Mouse (Mus musculus) testis, adult 2 months (tissue): ENCODE measurements around the gene Nav3. TPM values are rescaled to one million over a fixed set of nuclear protein-coding genes. Genes with fewer than 3 reads are reported as not detected.

Source experiments
- H3K27ac ChIP-seq: fragments of 200-500 bp; 2 replicates; pipeline ENCODE4 v1.5.1; 2012; ENCODE audit warnings: low read depth, low read length; ENCODE audit not compliant: control insufficient read depth, insufficient read depth
- H3K27me3 ChIP-seq: fragments of 200-500 bp; 2 replicates; pipeline ENCODE4 v1.6.1; 2012; ENCODE audit warnings: mild to moderate bottlenecking, low read length, moderate library complexity; ENCODE audit not compliant: control insufficient read depth, insufficient read depth
- H3K36me3 ChIP-seq: fragments of 200-500 bp; 2 replicates; pipeline ENCODE4 v1.6.1; 2012; ENCODE audit warnings: mild to moderate bottlenecking, low read length; ENCODE audit not compliant: control insufficient read depth, insufficient read depth
- H3K4me1 ChIP-seq: fragments of 200-500 bp; 2 replicates; pipeline ENCODE4 v1.6.1; 2012; ENCODE audit warnings: low read length; ENCODE audit not compliant: control insufficient read depth, insufficient read depth
- H3K4me3 ChIP-seq: fragments of 200-500 bp; 2 replicates; pipeline ENCODE4 v1.5.1; 2012; ENCODE audit warnings: low read depth, mild to moderate bottlenecking, low read length, moderate library complexity, mixed read lengths; ENCODE audit not compliant: control insufficient read depth
- CTCF ChIP-seq: fragments of 200-500 bp; IDR thresholded peaks from 2 replicates; pipeline ENCODE4 v1.5.1; 2012; ENCODE audit warnings: low read depth, mild to moderate bottlenecking, inconsistent platforms, low read length, moderate library complexity; ENCODE audit not compliant: control insufficient read depth, insufficient read depth, insufficient replicate concordance
- POLR2A ChIP-seq: fragments of 200-500 bp; IDR thresholded peaks from 2 replicates; pipeline ENCODE4 v1.6.1; 2012; ENCODE audit warnings: low read depth, mild to moderate bottlenecking, inconsistent platforms, low read length, moderate library complexity; ENCODE audit not compliant: control insufficient read depth
- polyA plus RNA-seq: library from polyadenylated mRNA; depleted of rRNA; stranded (reverse); fragments of >200 nt; gene quantifications from 2 replicates; pipeline ENCODE4 v1.2.3, GENCODE M21; 2012

Nav3 gene
- polyA plus RNA-seq, 1 experiment, result 0.32 TPM

- Histone ChIP-seq H3K4me3 (no peak overlapping the region), H3K27ac (no peak overlapping the region), H3K27me3 (no peaks in the 10 kb centered on the region), H3K4me1 (no peaks in the 10 kb centered on the region), H3K36me3 (no peaks in the 10 kb centered on the region)
- TF ChIP-seq POLR2A (no peak), CTCF (no peak)
Observed at GRCm38 (mm10) chr10:109803441-109803840, 652.6 kb downstream of the Nav3 start.

- Histone ChIP-seq H3K4me1 (no peaks in the 10 kb centered on the region), H3K27ac (no peak overlapping the region), H3K27me3 (no peaks in the 10 kb centered on the region), H3K4me3 (no peak overlapping the region), H3K36me3 (no peaks in the 10 kb centered on the region)
- TF ChIP-seq POLR2A (no peak), CTCF (no peak)
Observed at GRCm38 (mm10) chr10:109802236-109802635, 653.8 kb downstream of the Nav3 start.

GRCm38 (mm10) chr10:109799246-109799645 lies 656.8 kb downstream of the Nav3 start:
- Histone ChIP-seq H3K4me3 (no peak overlapping the region), H3K27ac (no peak overlapping the region), H3K27me3 (no peaks in the 10 kb centered on the region), H3K4me1 (no peaks in the 10 kb centered on the region), H3K36me3 (no peaks in the 10 kb centered on the region)
- no peak for TF ChIP-seq CTCF
- no peak for TF ChIP-seq POLR2A

GRCm38 (mm10) chr10:109796981-109797380 lies 659.0 kb downstream of the Nav3 start:
- Histone ChIP-seq H3K27me3 (no peaks in the 10 kb centered on the region), H3K4me3 (no peak overlapping the region), H3K27ac (no peak overlapping the region), H3K4me1 (no peaks in the 10 kb centered on the region), H3K36me3 (no peaks in the 10 kb centered on the region)
- TF ChIP-seq POLR2A (no peak), CTCF (no peak)

- Histone ChIP-seq H3K4me3 (no peak overlapping the region), H3K27me3 (no peaks in the 10 kb centered on the region), H3K27ac (no peak overlapping the region), H3K4me1 (no peaks in the 10 kb centered on the region), H3K36me3 (no peaks in the 10 kb centered on the region)
- TF ChIP-seq POLR2A, result no peak
- no peak for TF ChIP-seq CTCF
Observed at GRCm38 (mm10) chr10:109793491-109793890, 662.5 kb downstream of the Nav3 start.

- Histone ChIP-seq H3K4me3 (no peak overlapping the region), H3K4me1 (no peaks in the 10 kb centered on the region), H3K27me3 (no peaks in the 10 kb centered on the region), H3K27ac (no peak overlapping the region), H3K36me3 (no peaks in the 10 kb centered on the region)
- TF ChIP-seq POLR2A (no peak), CTCF (no peak)
Observed at GRCm38 (mm10) chr10:109788728-109789127, 667.3 kb downstream of the Nav3 start.

- no peaks in the 10 kb centered on the region for H3K27me3 ChIP-seq
- no peak overlapping the region for H3K27ac ChIP-seq
- TF ChIP-seq CTCF (no peak), POLR2A (no peak)
- no peak overlapping the region for H3K4me3 ChIP-seq
- no peaks in the 10 kb centered on the region for H3K36me3 ChIP-seq
- H3K4me1 ChIP-seq, result no peaks in the 10 kb centered on the region
Observed at GRCm38 (mm10) chr10:109779109-109779508, 676.9 kb downstream of the Nav3 start.

- no peaks in the 10 kb centered on the region for H3K36me3 ChIP-seq
- no peaks in the 10 kb centered on the region for H3K4me1 ChIP-seq
- no peak overlapping the region for H3K4me3 ChIP-seq
- no peak overlapping the region for H3K27ac ChIP-seq
- TF ChIP-seq CTCF, result no peak
- TF ChIP-seq POLR2A, result no peak
- H3K27me3 ChIP-seq, result no peaks in the 10 kb centered on the region
Observed at GRCm38 (mm10) chr10:109769092-109769491, 686.9 kb downstream of the Nav3 start.
